Mouse (Mus musculus): ENCODE measurements around the gene Cherp. TPM values are rescaled to one million over a fixed set of nuclear protein-coding genes. Genes with fewer than 3 reads are reported as not detected.

Cherp gene
- total RNA-seq (2012; rRNA removed): 21.1 and 24.6 TPM in 2 replicates
- 100 to 1,000 TPM in 1 of 2 experiments, 10 to 100 TPM in 1; 78.0 to 106 TPM for polyA plus RNA-seq (2012; ENCODE audit: insufficient read depth in 1 of 2, insufficient read length in 2 of 2, low read depth in 1 of 2, low replicate concordance in 2 of 2, missing spikeins in 1 of 2)

- peak within 1 kb of the TSS; percentile 98 for H3K27ac ChIP-seq (ENCODE audit: control insufficient read depth, low read depth, low read length)
- H3K4me1 ChIP-seq (ENCODE audit: control insufficient read depth in 1 of 2, insufficient read depth in 2 of 2, low read length in 2 of 2): peaks cover 0 to 12% of the 10 kb centered on the region in 2 experiments; a peak in 3 of 4 replicates
- DNase-seq (ENCODE audit: low read depth, low spot score): peak; percentile 99
- peak within 1 kb of the TSS; percentile 91 for H3K9ac ChIP-seq (ENCODE audit: control insufficient read depth, low read depth, low read length, poor library complexity, severe bottlenecking)
- no peaks in the 10 kb centered on the region for H3K27me3 ChIP-seq (ENCODE audit: control insufficient read depth in 1 of 2, insufficient read depth in 2 of 2, low read length in 2 of 2)
- peaks cover 8 to 17% of the 10 kb centered on the region in 2 experiments for H3K36me3 ChIP-seq (ENCODE audit: control insufficient read depth in 1 of 2, insufficient read depth in 2 of 2, low read length in 2 of 2)
- H3K9me3 ChIP-seq (replicated peaks; ENCODE audit: insufficient read depth, low read length): no peaks in the 10 kb centered on the region
- peaks cover 40% of the 10 kb centered on the region for H3K79me2 ChIP-seq (ENCODE audit: control insufficient read depth, insufficient read depth, low read length, poor library complexity)
- H3K4me3 ChIP-seq (ENCODE audit: control insufficient read depth in 1 of 2, insufficient read depth in 1 of 2, low read depth in 2 of 2, low read length in 2 of 2): peak within 1 kb of the TSS; percentile 78 to 86
- TF ChIP-seq NRF1 (IDR thresholded peaks at IDR 0.05; ENCODE audit: insufficient read depth, low read depth, low read length, poor library complexity, severe bottlenecking) (peak; percentile 99; the same call in 1 of the 2 replicates), MYC (IDR thresholded peaks at IDR 0.05; ENCODE audit: low read depth, low read length) (peak; percentile 97), ETS1 (IDR thresholded peaks at IDR 0.05; ENCODE audit: low read depth, low read length) (peak; percentile 18; the same call in 1 of the 2 replicates), EP300 (IDR thresholded peaks at IDR 0.05; ENCODE audit: low read depth in 1 of 2, low read length in 2 of 2) (peak in 1 of 2 experiments; percentile 5; a peak in 1 of 4 replicates), HCFC1 (IDR thresholded peaks at IDR 0.05; ENCODE audit: low read depth, low read length) (peak; percentile 95), ZKSCAN1 (IDR thresholded peaks at IDR 0.05; ENCODE audit: low read depth, low read length) (no peak), MYB (IDR thresholded peaks at IDR 0.05; ENCODE audit: low read depth, low read length) (no peak), RAD21 (IDR thresholded peaks at IDR 0.05; ENCODE audit: low read depth, low read length) (no peak), MAX (IDR thresholded peaks at IDR 0.05; ENCODE audit: low read length) (peak; percentile 91), SIN3A (IDR thresholded peaks at IDR 0.05; ENCODE audit: low read length) (peak; percentile 89), NELFE (IDR thresholded peaks at IDR 0.05; ENCODE audit: low read depth, low read length) (peak; percentile 90), E2F4 (IDR thresholded peaks at IDR 0.05; ENCODE audit: borderline replicate concordance, low read depth, low read length) (peak; percentile 97), ELF1 (IDR thresholded peaks at IDR 0.05; ENCODE audit: low read depth, low read length) (peak; percentile 94), ZMIZ1 (IDR thresholded peaks at IDR 0.05; ENCODE audit: low read depth, low read length) (peak; percentile 77; the same call in 1 of the 2 replicates), USF2 (IDR thresholded peaks at IDR 0.05; ENCODE audit: borderline replicate concordance in 1 of 2, insufficient read depth in 1 of 2, low read depth in 1 of 2, low read length in 2 of 2) (no peak), KAT2A (conservative IDR thresholded peaks at IDR 0.05; ENCODE audit: low read depth, low read length) (peak; percentile 95), SMC3 (IDR thresholded peaks at IDR 0.05; ENCODE audit: low read depth, low read length) (no peak), MXI1 (IDR thresholded peaks at IDR 0.05; ENCODE audit: low read depth, low read length) (peak; percentile 83), MEF2A (IDR thresholded peaks at IDR 0.05; ENCODE audit: extremely low read depth, insufficient replicate concordance, low read depth, low read length, poor library complexity, severe bottlenecking) (no peak), UBTF (IDR thresholded peaks at IDR 0.05; ENCODE audit: borderline replicate concordance, insufficient read depth, low read depth, low read length) (peak; percentile 45; the same call in 1 of the 2 replicates), TBP (IDR thresholded peaks at IDR 0.05; ENCODE audit: low read depth, low read length) (peak; percentile 85), CTCF (IDR thresholded peaks at IDR 0.05 in 2 of 3, conservative IDR thresholded peaks at IDR 0.05 in 1 of 3; ENCODE audit: control insufficient read depth in 1 of 3, insufficient read depth in 1 of 3, low read depth in 2 of 3, low read length in 3 of 3, poor library complexity in 1 of 3, severe bottlenecking in 1 of 3) (no peak), TAL1 (IDR thresholded peaks at IDR 0.05; ENCODE audit: low read length) (no peak), MAZ (IDR thresholded peaks at IDR 0.05; ENCODE audit: low read depth, low read length) (peak; percentile 63; the same call in 1 of the 2 replicates), GABPA (IDR thresholded peaks at IDR 0.05; ENCODE audit: low read depth, low read length) (no peak), POLR2AphosphoS2 (IDR thresholded peaks at IDR 0.05; ENCODE audit: low read length) (peak; percentile 84), POLR2A (IDR thresholded peaks at IDR 0.05; ENCODE audit: control insufficient read depth in 1 of 2, insufficient read depth in 1 of 2, low read depth in 1 of 2, low read length in 2 of 2, poor library complexity in 1 of 2) (peak; percentile 55 to 98), CHD1 (IDR thresholded peaks at IDR 0.05; ENCODE audit: low read depth, low read length) (no peak), TCF12 (IDR thresholded peaks at IDR 0.05; ENCODE audit: low read depth, low read length) (peak; percentile 72; the same call in 1 of the 2 replicates)
These were observed at the start of gene Cherp for GRCm38 (mm10) chr8:72474826-72475546. TSS of gene Cherp (minus strand) at chr8:72475226.

Data from MEL (cell line).